Mouse (Mus musculus) frontal cortex, adult (tissue): ENCODE measurements around the gene Dusp28.

Experiments
- ATAC-seq: cut with Nextera tagmentation; 2 replicates; pipeline ENCODE4 v1.9.2; 2017; ENCODE audit warnings: mild to moderate bottlenecking, moderate library complexity, mixed read lengths; ENCODE audit not compliant: low TSS enrichment

Dusp28 gene

GRCm38 (mm10) chr1:92907632-92908360, 1.0 kb downstream of the Dusp28 start:
- ATAC-seq: no peak

GRCm38 (mm10) chr1:92908664-92909063, 1.9 kb downstream of the Dusp28 start:
- no peak for ATAC-seq

GRCm38 (mm10) chr1:92909068-92909467, 2.3 kb downstream of the Dusp28 start:
- ATAC-seq: no peak

- ATAC-seq: peak; percentile 55
These were observed 3.6 kb downstream of the Dusp28 start, which contains the start of gene Rnpepl1 for GRCm38 (mm10) chr1:92910239-92910885. Rnpepl1 (plus strand) TSS chr1:92910783.

GRCm38 (mm10) chr1:92910925-92911720, 4.3 kb downstream of the Dusp28 start:
- peak; percentile 14 for ATAC-seq

DNA sequence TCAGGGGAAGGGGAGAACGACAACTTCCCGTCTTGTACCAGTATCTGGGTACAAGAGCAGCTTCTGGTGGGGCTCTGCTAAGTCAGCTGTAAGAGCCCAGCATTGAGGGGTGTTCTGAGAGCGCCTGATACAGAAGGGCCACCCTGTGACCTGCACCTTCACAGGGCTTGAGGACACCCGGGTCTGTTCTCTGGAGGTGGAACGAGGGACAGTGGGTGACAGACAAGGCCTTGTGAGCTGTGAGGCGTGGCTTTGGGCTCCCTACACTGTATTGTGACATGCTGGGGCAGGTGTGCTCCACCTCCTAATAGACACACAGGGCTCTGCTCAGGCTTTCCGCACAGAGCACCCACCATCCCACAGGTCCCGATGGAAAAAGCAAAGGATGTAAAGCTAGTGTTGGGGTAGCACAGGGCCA, 4.9 kb downstream of the Dusp28 start:
- no peak for ATAC-seq

DNA sequence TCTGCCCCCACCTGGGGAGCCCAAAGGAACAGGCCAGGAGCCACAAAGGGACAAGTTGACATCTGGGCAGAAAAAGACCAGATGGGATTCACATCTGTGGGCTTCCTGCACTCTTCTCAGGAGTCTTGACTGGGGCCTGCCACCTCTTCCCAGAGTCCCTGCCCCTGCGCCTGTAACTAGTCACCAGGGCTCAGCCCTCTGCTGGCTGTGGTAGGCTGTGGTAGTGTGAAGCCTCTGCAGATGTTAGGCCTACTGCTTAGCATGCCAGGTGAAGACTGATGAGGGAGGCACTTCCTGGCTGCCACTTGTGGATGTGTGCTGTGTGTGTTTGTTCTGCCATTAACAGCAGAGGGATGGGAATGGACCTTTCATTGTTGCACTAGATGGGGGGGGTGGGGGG, 5.5 kb downstream of the Dusp28 start:
- no peak for ATAC-seq

GRCm38 (mm10) chr1:92914239-92914638, 7.5 kb downstream of the Dusp28 start:
- no peak for ATAC-seq

DNA sequence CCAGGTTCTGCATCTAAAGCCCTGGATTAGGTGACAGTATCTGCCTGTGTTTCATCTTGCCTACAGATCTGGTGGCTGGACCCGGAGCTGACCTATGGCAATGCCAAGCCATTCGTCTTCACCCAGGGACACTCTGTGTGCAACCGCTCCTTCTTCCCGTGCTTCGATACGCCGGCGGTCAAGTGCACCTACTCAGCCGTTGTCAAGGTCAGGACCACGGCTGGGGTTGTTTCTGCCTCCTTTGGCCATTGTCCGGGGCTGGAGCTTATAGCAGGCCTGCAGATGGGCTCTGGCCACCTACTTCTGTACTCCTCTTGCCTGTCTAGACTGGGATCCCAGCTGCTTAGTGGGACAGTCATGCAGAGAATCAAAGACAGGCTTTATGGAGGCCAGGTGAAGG, 8.2 kb downstream of the Dusp28 start:
- no peak for ATAC-seq

GRCm38 (mm10) chr1:92916725-92917124, 9.9 kb downstream of the Dusp28 start:
- ATAC-seq: no peak

- ATAC-seq: no peak
These were observed 12.4 kb downstream of the Dusp28 start for GRCm38 (mm10) chr1:92919151-92919550.

DNA sequence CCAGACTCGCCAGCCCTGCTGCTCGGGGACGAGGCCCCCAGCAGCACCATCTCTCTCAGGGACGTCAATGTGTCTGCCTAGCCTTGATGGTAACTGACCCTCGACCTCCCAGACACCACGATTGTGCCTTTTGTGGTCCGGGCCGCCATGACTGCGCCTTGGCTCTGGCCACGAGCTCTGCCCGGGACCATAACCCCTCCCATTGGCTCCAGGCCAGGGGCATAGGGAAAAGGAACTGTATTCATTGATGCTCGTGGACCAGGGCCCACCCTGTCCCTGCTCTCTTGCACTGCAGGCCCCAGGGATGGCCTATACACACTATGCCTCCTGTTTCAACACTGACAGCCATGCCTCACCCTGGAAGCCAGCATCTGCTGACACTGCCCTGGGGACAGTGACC, 13.0 kb downstream of the Dusp28 start:
- ATAC-seq: no peak

GRCm38 (mm10) chr1:92920474-92921200, 13.9 kb downstream of the Dusp28 start:
- ATAC-seq: no peak

GRCm38 (mm10) chr1:92921496-92921895, 14.7 kb downstream of the Dusp28 start:
- ATAC-seq: no peak

- ATAC-seq: no peak
These were observed 23.5 kb downstream of the Dusp28 start for GRCm38 (mm10) chr1:92930171-92930706.

DNA sequence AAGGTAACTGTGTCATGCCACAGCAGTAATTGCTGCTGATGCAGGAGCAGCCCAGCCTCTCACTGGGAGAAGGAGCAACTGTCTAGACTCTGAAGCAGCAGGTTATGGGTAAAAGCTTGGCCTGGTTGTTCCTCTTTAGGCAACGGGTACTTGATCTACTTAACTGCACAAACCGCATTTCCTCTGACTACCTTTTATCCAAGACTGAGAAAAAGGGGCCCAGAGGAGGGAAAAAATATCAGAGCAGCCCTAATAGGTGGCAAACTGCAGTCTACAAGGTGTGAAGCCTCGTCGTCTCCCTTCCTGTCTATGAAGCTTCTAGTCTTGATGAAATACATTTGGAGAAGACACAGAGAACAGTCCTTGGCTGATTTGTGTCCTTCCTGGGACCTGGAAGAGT, 26.8 kb downstream of the Dusp28 start:
- no peak for ATAC-seq

DNA sequence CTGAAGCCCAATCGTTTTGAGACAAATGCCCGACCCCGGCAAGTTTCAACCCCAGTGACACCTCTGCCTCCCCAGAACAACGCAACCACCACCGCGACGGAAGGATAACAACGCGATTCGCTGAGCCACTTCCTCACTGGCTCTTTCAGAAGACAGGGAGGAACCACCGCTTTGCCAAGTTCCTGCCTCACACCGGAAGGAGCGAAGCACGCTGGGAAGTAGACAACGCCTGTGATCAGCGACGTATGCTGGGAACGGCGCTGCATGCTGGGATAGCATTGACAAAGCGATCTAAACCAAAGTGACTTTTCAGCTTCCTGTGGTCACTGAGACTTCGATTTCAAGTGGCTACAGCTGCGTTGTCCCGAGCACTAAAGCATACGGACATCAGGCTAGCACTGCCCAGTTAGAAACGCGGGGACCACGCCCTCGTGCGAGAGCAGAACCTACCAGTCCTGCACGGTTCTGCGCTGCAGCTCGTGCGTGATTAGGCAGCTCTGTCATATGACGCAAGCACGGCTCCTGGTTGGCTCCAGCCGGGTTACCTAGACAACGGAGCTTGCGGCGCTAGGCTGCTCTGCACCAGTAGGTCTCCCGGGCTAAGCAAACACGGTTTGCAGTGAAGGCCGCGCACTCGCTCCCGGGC, 27.5 kb downstream of the Dusp28 start, which contains the start of gene Capn10:
Gene Capn10 (plus strand): TSS at position 195 of the 646 bp plus-strand sequence.
- peak; percentile 98 for ATAC-seq

- ATAC-seq: no peak
These were observed 28.5 kb downstream of the Dusp28 start for GRCm38 (mm10) chr1:92935054-92935962.

GRCm38 (mm10) chr1:92935977-92936376, 29.2 kb downstream of the Dusp28 start:
- ATAC-seq: no peak

GRCm38 (mm10) chr1:92936467-92936866, 29.7 kb downstream of the Dusp28 start:
- ATAC-seq: no peak
